Mouse (Mus musculus): ENCODE data around the gene Btn2a2.

Gene Btn2a2

DNA sequence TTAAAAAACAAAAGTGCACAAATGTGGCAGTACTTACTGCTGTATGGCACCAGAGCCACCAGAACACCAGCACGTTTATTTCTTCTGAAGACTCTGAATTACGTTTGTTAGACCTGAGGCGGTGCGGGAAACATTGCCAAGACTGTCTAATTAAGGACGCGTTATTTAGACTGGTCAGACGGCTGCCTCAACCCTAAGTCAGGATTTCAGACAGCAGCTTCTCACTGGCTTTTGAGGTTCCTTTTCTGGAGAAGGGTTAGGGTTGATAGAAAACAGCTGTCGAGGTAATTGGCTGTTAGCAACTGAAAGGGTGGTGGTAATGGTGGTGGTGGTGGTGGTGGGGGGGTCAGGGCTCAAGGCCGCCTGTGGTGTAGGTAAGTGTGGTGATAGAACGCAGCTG, 10.0 kb upstream of the Btn2a2 start:
- CTCF ChIA-PET = no interaction called here

DNA sequence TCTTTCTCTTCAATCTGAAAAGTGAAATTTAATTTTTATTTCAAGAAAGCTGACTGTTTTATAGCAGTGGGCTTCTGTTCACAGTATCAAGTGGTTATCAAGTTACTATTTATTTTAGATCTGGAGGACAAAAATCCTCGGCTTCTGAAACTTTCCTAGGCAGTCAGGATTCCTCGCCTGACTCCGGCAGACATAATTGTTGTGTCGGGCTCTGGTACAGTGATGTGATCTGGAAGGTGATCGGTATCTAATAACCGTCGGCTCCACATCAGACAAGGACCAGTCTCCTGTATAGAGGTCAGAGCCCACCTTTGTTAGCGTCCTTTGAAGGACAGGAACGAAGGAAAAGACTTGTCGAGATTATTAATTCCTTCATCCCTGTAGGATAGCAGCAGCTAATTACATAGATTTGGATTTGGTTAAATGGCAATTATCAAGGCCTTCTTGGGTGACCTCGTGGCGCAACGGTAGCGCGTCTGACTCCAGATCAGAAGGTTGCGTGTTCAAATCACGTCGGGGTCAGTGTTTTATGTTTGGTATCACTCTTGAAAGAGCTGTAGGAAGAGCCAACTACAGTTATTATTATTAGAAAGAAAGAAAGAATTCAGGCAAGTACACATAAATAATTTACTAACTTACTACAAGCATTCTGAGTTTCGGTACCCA, 9.1 kb upstream of the Btn2a2 start:
- CTCF ChIA-PET = no interaction called here

GRCm38 (mm10) chr13:23495526-23495925, 6.9 kb upstream of the Btn2a2 start:
- CTCF ChIA-PET = no interaction called here

GRCm38 (mm10) chr13:23491990-23492389, 3.3 kb upstream of the Btn2a2 start:
- CTCF ChIA-PET = interaction anchor here (1.0 kb wide), 1 partner anchor 39 kb away, joined by 3 read pairs; no protein-coding TSS in a partner anchor

GRCm38 (mm10) chr13:23491263-23491662, 2.6 kb upstream of the Btn2a2 start:
- CTCF ChIA-PET = no interaction called here

DNA sequence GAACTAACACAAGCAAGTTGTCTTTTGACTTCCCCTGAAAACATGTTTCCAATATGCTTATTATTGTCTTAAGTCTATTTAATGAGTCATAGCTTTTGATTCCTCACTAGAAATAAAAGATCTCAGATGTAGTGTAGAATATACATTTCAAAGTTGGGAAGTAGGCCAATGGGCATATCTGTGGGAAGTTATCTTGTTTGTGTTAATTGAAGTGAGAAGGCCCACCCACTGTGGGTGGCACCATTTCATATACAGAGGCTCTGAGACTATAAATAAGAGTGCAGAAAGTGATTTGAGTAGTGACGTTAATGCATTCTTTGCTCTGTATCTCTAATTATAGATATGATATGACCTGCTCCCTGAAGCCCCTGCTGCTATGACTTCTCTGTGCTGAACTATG, 2.2 kb upstream of the Btn2a2 start:
- CTCF ChIA-PET = no interaction called here

DNA sequence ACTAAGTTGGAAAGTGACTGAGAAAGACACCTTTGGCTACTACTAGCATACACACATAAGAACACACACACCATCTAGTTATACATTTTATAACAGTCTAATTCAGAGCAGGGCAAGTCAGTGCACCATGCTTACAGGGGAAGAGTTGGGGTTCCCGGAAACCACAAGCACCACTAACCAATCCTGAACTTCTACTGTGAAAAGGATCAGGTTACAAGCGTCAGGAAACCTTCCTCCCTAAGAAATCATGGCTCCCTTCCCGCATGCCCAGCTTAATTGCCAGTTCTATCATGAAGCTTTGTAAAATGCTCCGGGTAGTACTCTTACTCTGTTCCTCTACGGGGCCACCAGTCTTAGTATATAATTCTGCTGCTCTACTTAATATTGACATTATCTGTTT, 3.4 kb downstream of the Btn2a2 start:
- CTCF ChIA-PET = interaction anchor here (0.6 kb wide), 2 partner anchors 73 to 916 kb away, joined by 3 to 17 read pairs; no protein-coding TSS in a partner anchor

- CTCF ChIA-PET = no interaction called here
These were observed 5.5 kb downstream of the Btn2a2 start for GRCm38 (mm10) chr13:23483153-23483552.

DNA sequence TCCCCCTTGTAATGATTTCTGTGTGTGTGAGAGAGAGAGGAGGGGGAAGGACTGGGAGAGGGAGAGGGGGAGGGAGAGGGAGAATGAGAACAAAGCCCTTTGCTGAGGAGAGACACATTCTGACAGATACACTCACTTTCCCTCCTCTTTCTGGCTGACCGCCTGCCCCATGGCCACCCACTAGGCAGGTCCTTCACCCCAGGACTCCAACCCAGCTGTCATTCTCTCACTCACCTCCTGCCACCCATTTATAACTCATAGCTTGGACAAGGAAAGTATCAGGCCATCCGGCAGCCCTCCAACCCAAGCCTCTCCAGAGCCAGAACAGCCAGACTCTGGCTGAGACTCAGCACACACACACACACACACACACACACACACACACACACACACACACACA, 13.0 kb downstream of the Btn2a2 start:
- CTCF ChIA-PET = no interaction called here

DNA sequence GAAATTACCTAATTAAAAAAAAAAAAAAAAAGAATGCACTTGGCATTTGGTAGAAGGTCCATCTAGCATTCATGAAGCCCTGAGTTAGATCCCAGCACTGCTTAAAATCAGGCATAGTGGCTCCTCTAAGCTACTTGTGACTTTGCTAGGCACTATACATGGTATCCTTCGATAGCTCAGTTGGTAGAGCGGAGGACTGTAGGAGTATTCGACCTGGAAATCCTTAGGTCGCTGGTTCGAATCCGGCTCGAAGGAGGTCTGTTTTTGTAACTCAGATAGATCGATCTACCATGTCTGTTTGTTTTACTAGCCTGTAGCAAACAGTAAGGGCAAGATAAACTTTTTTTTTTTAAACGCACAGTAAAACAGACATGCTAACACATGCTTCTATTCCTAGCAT, 21.7 kb downstream of the Btn2a2 start:
- CTCF ChIA-PET = interaction anchor here (0.6 kb wide), 2 partner anchors 13 to 302 kb away, joined by 3 read pairs; no protein-coding TSS in a partner anchor

- CTCF ChIA-PET = interaction anchor here (0.6 kb wide), 2 partner anchors 31 to 303 kb away, joined by 3 read pairs; no protein-coding TSS in a partner anchor
These were observed 22.4 kb downstream of the Btn2a2 start for GRCm38 (mm10) chr13:23466306-23466705.

GRCm38 (mm10) chr13:23465600-23466109, 23.0 kb downstream of the Btn2a2 start, which contains the start of gene Btn1a1:
Gene Btn1a1 (minus strand): TSS chr13:23465901.
- CTCF ChIA-PET = interaction anchor here (0.5 kb wide), 1 partner anchor 17 kb away, joined by 3 read pairs; no protein-coding TSS in a partner anchor

GRCm38 (mm10) chr13:23464841-23465366, 23.8 kb downstream of the Btn2a2 start:
- CTCF ChIA-PET = no interaction called here

GRCm38 (mm10) chr13:23464224-23464637, 24.4 kb downstream of the Btn2a2 start:
- CTCF ChIA-PET = interaction anchor here (0.9 kb wide), 2 partner anchors 9 to 11 kb away, joined by 3 to 14 read pairs; no protein-coding TSS in a partner anchor

GRCm38 (mm10) chr13:23463381-23464223, 25.1 kb downstream of the Btn2a2 start:
- CTCF ChIA-PET = interaction anchor here (0.9 kb wide), 2 partner anchors 9 to 11 kb away, joined by 3 to 14 read pairs; no protein-coding TSS in a partner anchor

DNA sequence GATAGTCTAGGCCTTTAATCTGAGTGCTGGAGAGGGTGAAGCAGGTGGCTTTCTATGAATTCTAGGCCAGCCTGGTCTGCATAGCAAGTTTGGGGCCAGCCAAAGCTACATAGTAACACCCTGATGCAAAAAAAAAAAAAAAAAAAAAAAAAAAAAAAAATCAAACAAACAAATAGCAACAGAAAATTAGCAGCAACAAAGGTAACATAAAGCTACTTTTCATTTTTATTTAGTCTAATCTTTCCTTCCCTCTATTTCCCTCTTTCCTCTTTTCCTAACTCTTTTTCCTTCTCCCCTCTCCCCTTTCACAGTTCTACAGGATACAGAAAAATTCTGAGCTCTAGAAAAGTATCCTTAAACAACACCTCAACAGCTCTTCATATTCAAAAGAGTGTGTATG, 26.0 kb downstream of the Btn2a2 start:
- CTCF ChIA-PET = no interaction called here

DNA sequence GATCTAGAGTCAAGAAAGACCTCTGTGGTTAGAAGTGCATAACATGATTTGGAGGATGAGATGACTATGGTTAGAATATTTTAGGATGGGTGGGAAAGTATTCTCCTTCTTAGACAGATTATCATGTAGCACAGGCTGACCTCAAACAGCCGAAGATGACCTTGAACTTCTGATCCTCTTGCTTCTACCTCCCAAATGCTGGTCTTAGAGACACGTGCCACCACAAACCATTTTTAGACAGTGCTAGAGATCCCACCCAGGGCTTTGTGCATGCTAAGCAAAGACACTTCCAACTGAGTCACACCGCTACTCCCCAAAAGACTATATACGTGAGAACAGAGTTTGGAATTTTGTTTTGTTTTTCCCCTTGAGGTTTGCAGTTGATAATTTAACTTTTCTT, 26.6 kb downstream of the Btn2a2 start:
- CTCF ChIA-PET = no interaction called here

GRCm38 (mm10) chr13:23459264-23459846, 29.3 kb downstream of the Btn2a2 start:
- CTCF ChIA-PET = no interaction called here

DNA sequence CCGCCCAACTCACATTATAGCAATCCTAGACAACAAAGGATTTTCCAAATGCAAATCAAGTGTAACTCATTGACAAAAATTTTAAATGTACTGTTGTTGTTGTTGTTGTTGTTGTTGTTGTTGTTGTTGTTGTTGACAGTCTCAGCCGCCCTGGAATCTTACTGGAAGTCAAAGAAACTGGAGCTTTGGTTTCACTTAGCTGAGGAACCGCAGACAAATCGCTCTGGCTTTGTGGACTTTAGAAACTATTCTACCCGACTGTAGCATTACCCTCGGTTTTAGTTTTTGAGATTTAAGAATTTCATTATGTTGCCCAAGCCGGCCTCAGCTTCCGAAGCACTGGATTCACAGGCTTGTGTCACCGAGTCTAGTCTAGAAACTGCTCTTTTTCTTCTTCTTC, 34.7 kb downstream of the Btn2a2 start:
- CTCF ChIA-PET = interaction anchor here (0.6 to 1.2 kb wide), 6 partner anchors 10 to 1631 kb away, joined by 3 to 6 read pairs (median 4); no protein-coding TSS in a partner anchor

GRCm38 (mm10) chr13:23453362-23453862, 35.2 kb downstream of the Btn2a2 start:
- CTCF ChIA-PET = interaction anchor here (0.7 to 1.2 kb wide), 5 partner anchors 10 to 1632 kb away, joined by 3 to 4 read pairs (median 3); no protein-coding TSS in a partner anchor

DNA sequence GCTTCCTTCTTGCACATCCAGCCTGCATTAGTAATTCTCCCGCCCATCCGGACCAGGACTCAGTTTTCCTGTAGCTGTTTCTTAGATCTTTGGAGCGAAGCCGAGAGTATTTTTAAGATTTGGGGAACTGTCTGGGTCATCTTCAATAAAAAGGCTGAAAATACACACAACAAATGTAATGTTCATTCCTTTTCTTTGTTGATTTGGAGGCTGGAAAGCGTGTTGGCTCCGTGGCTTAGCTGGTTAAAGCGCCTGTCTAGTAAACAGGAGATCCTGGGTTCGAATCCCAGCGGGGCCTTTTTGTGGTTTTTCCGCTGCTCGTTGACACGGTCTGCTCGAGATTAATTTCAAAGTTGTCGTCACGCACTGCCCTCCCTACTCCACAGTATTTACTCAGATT, 38.3 kb downstream of the Btn2a2 start:
- CTCF ChIA-PET = interaction anchor here (0.6 kb wide), 1 partner anchor 1401 kb away, joined by 6 read pairs; no protein-coding TSS in a partner anchor
